Mouse (Mus musculus): ENCODE measurements around the gene Atg3.

Gene Atg3

DNA sequence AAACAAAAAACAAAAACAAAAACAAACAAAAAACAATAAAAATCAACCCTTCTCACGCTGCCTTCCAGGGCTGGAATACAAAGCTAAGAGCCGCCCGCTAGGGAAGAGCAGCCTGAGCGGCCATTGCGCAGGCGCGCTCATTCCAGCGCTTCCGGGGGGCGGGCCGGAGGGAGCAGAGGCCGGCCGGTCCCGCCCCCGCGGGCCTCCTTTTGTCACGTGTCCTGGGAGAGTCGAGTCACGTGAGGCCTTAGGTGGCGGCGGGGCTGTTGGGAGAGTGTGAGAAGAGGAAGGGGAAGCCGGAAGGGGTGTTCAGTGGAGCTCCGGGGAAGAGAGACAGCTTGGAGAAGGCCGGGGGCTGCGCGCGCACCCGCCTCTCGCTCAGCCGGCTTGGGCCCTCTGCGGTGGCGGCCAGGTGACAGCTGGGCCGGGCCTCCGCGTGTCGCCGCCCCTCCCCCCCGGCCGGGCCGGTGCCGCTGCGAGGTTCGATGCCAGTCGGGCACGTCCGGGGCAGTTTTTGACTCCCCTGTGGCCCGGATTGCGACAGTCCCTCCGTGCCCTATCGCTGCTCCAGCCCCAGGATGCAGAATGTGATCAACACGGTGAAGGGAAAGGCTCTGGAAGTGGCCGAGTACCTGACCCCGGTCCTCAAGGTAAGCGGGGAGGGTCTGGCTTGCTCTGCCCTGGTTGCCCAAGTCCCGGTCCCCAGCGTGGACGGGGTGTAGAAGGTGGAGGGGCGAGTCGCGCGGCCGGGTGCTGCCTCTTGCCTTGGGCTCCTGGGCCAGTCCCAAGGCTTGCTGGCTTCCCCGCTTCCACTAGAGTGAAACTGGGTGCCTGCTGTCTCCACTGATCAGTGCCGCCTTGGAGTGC, at the start of gene Atg3, which contains the start of gene Slc35a5:
Atg3 (plus strand) TSS at position 264 of the 867 bp plus-strand sequence.
Slc35a5 (minus strand) TSS at position 185 of the 867 bp plus-strand sequence.
- DNase-seq (ENCODE audit: extremely low spot score, low spot score) = peak; percentile 95

DNA sequence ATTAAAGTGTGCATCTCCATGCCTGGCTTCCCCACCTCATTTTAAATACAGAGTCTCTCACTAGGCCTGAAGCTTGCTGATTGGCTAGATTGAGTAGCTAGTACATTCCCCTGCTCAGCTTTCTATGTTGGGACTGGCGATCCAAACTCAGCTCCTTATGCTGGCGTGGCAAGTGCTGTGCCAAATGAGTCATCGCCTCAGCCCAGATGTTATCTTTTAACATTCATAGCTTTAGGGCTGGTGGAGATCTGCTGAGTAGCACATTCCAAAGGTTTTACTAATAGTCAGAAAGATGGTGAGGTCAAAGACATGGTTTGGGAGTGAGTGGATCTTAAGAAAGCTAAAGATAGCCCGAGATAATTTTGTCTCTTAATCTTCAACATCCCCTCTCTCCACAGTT, 48.1 kb upstream of the Atg3 start:
- no peak for DNase-seq (ENCODE audit: extremely low spot score, low spot score)

DNA sequence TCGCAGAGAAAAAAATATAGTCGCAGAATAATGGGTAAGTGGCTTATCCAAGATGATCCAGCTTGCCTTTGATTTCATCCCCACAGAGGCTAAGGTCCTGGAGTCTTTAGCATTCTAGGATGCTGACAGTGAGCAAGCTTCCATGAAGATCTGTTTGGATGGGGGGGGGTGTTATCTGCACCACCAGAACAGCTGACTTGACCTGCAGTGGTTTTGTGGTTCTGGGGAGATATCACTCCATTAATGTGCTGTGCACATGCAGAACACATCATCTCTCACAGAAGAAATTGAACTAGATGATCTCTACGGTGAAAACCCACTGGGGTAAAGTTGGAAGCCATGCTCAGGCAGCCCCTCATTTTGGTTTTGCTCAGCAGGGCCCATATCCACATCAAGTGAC, 41.4 kb upstream of the Atg3 start:
- no peak for DNase-seq (ENCODE audit: extremely low spot score, low spot score)

DNA sequence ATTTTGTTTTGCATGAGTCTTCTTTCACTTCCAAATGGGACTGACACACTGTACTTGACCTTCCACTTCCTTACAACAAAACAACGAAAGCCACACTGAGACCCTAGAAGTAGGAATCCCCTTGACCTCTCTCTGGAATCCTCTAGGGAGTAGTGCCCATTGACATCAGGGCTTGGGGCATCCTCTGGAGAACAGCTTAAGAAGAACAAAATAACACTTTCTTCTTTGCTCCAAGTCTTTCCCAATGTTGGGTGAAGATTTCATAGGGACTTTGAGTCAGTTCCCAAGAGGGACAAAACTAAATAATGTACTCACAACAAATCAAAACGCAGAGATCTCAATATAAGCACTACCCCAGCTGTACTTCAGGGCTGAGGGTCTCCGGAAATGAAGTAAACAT, 39.8 kb upstream of the Atg3 start:
- DNase-seq (ENCODE audit: extremely low spot score, low spot score) = no peak

DNA sequence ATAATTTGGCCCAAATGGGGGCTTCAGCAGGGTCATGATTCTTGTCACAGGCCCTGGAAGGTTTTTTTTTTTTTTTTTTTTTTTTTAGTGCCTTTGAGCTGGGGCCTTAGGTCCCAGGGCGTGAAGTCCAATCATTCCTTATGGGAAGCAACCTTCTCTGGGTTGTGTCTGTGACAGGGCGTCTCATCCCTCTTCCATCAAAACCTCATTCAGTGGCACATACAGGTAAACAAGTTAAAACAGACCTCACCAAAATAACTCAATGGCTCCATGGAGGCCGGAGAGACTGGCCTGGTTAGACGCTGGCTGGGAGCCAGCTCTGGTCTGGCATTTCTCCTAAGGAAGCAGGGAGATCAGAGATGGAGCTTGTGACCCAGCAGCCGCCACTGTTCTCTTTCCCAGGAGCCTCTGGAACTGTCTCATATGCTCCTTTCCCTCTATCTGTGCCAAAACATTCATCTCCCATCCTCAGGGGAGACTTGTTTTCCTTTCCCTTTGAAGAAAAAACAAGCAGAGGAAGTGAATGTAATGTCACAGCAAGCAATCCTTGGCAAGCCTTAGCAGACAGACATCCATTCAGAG, 37.6 kb upstream of the Atg3 start:
- DNase-seq (ENCODE audit: extremely low spot score, low spot score) = no peak

DNA sequence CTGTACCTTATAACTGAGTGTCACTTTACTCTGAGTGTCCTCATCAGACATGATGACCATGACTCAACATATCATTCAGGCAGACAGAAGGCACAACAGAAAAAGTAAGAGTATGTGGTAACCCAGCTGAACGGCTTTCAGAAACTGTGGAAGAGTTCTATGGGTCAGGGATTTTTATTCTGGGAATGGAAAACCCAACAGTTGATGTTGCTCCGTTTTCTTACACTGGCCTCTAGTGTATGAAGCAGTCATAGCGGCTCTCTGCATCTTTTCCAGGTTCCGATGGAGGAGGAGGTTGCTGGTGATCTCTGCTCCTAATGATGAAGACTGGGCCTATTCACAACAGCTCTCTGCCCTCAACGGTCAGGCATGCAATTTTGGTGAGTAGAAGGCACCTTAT, 36.0 kb upstream of the Atg3 start:
- no peak for DNase-seq (ENCODE audit: extremely low spot score, low spot score)

DNA sequence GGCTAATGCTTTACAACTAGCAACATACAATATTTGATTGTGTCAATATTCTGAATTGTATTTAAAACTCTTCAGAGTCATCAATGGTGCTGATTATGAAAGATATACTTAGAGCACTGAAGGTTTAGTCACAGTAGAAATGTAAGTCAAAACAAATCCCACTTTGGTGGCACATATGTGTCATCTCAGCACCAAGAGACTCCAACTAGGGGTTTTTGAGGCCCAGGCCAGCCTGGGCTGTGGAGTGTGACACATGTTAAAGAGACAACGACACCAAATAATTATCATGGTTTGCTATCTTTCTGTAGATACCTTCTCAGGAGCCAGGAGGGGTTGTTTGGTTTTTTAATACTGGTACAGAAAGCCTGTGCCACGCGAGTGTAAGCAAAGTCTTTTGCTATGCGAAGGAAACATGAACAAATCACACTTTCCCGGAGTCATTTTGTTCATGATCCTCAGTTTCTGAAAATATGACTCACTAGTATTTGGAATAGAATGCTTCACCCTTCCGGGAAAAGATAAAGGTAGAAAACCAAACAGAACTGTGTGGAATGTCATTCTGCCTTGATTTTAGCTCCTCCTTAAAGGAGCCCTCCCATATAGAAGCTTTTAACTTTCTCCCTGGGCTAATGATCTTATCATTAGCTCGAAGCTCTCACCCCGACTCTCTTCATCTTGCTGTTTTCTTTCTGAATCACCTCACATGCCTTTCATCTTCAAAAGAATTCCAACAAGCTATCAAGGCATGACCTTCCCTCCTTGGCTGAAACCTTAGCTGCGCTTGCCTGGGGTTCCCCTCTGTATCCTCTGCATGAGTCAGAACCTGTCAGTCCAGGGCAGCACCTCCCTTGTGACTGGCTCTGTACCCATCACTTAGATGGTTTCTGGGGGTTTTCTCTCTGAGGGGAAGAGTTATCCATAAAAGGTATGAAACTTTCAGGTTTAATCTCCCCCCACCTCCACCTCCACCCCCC, 34.1 kb upstream of the Atg3 start:
- no peak for DNase-seq (ENCODE audit: extremely low spot score, low spot score)

DNA sequence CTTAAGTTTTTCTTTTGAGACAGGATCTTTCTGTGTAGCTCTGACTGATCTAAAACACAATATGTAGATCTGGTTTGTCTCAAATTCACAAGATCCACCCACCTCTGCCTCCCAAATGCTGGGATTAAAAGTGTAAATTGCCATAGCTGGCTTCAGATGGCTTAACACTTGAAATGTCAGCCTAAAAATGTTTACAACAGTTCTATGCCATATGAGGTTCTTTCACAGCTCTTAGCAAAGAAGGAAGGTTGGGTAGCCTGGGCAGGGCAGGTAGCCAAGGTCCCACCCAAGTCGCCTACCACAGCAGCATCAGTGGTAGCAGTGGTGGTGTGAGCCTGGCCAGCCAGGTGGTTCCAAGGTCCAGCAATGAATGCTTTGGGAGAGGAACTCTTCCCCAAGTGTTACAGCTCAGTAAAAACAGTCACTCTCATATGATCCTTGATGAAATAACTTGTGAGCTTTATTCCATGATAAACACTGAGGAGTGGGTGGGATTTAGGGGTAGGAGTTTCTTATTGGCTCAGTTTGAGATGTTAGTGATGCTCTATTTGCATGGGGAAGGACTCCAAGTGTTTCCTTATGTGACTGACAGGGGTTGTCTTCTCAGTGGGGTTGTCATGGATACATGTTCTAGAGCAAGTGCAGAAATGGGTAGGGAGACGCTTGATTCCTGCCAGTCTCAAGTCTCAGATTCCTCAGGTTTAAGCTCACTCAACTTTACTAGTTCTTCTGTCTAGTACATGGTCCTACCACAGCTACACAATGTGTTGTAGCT, 30.5 kb upstream of the Atg3 start:
- DNase-seq (ENCODE audit: extremely low spot score, low spot score) = no peak

DNA sequence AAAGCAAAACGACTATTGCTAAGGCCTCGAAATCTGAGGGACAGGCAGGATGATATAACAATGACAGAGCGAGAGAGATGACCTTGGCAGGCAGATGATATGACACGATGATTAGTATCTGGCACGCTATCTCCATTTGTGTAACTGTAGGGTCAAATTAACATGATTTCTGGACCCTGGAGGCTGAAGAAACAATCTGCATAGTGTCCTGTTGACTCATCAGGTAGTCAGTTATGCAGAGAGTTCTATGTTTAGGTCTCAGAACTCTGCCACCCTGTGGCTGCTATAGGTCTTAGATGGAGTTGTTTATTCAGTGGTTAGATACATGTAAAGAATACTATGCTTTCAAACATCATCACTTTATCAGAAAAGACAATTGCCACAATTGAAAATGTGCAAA, 16.9 kb upstream of the Atg3 start:
- no peak for DNase-seq (ENCODE audit: extremely low spot score, low spot score)

DNA sequence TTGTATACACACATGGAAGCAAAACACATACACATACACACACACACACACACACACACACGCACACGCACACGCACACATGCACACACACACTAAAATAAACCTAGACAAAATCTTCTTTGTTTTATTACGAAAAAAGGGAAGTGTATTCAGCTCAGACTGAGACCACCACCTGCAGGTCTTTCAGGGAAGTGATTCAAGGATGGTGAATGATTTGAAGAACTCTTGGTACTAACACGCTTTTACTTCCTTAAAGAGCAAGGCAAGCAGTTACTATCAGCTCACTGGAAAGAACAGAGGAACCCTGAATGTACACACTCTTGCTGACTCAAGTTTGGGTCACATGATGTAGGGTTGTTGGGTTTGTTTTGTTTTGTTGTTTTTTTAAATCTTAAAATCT, 16.0 kb upstream of the Atg3 start:
- DNase-seq (ENCODE audit: extremely low spot score, low spot score) = no peak

DNA sequence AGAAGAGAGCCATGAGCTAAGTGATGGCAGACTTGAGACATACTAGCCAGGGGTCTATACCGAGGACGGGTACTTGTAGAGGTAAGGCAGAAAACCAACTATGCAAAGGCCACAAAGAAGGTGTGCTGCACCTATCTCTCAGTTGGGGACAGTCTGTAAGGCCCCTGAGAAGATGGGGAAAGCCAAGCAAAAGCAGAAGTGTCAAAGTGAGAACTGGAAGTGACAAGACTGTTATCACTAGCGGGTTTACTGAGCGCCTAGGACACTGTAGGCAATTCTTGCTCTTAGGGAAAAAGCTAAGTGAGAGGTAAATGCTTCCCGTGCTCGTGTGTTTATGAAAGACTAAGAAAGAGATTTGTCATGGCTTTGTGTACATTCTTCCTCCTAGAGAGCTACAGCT, 13.5 kb upstream of the Atg3 start:
- DNase-seq (ENCODE audit: extremely low spot score, low spot score) = no peak

DNA sequence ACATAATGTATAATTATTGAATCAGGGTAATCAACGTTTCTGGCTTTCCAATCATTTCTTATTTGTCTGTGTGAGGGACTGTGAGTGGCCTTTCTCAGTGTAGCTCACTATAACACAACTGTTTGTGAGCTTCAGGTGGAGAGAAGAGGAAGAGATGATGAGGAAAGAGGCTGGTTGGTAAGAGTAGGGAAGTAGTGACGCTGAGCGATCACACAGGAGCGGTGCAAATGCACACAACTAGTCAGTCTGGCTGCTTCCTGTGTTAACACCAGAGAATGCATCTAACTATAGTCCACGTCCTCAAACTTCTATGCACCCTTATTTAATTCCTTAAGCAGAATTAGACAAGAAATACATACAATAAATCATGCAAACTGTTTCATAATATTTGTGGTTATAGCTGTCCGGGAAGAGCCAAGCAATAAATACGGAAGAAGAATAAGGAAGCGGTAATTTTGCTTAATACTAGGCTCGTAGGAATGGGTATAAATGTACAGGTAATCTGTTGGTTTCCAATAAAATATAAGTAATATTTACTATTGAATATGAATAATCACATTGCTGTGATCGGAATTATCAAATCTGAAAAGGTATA, 10.0 kb upstream of the Atg3 start:
- DNase-seq (ENCODE audit: extremely low spot score, low spot score) = no peak

DNA sequence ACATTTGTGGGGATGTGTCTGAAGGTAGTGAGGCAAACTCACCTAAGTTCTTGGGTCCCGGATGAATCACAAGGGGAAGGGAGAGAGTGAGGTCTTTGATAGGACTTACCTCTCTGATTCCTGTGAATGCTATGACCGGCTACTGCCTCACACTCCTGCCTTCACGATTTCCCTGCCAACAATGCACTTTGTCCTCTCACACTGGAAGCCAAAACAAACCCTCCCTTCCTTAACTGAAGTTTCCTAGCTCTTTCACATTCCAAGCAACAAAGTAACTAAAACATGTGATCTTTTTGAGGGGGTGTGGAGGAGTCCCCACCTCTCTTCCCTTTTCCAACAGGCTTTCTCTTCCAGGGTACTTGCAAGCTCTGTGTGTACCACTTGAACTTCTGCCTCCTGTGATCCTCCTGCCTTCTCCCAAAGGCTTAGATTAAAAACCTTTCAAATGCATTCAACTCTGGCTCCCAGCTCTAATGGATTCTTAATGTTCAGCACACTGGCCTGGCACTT, 3.8 kb upstream of the Atg3 start:
- no peak for DNase-seq (ENCODE audit: extremely low spot score, low spot score)

DNA sequence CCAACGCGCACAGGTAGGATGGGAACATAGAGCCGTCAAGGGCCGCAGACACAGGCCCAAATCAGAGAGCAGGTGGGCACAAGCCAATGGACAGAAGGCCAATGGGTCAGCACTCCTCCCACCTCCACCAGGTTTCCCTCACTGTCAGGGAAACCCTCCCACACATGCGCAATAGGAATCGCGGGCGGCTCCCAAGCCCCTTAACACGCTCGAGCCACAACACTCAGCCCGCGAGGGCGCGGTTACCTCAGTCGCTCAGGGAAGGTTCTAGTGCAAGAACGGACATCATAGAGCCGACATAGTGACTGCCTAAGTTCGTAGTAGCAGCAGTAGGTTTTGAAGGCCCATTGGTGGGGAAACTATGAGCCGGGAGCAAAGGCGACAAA, 456 bp upstream of the Atg3 start:
- DNase-seq (ENCODE audit: extremely low spot score, low spot score) = no peak

DNA sequence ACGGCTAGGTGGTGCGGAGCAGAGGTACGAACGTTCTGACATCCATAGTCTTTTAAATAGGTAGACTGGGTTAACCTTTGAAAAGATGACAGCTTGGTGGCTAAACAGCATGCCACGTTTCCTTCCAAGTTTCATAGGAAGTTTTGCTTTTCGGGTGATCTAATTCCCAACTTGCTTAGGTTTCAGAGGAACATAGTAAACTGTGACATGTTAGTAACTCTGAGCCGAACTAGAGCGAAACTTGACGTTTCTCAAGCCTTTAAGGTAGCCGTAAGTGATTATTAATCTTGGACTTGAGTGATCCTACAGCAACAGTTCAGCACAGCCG, 768 bp downstream of the Atg3 start:
- DNase-seq (ENCODE audit: extremely low spot score, low spot score) = no peak

DNA sequence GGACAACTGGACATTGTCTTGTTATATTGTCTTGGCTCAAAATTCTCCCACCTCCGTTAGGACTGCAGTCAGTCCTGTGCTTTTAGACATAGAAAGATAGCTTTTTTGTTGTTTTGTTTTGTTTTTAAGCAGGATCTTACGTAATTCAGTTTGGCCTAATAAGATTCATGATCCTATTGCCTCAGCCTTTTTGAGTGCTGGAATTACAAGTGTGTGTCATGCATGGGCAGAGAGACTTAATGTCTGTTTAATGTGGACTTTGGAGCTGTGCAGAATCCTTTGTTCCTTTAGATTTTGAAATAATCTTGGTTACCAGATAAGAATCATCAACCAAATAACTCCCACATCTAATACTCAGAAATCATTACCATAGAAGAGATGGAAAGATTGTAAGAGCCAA, 20.0 kb downstream of the Atg3 start:
- no peak for DNase-seq (ENCODE audit: extremely low spot score, low spot score)

DNA sequence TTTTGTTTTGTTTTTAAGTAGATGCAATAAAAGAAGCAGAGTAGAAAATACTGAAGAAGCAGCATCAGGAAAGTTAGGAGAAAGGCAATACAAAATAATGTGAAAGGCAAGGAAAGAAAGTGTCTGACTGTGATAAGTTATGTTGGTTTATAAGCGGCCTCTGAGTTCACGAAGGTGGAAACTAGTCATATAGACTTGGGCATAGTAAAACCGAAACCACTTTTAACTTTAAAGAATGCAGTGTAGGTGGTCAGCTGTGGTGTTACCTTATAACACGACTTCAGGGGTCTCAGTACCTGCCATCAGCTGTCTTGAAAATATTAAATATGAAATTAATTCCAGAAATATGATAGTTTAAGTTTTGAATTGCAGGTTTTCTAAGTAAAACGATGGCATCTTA, 23.2 kb downstream of the Atg3 start:
- no peak for DNase-seq (ENCODE audit: extremely low spot score, low spot score)

DNA sequence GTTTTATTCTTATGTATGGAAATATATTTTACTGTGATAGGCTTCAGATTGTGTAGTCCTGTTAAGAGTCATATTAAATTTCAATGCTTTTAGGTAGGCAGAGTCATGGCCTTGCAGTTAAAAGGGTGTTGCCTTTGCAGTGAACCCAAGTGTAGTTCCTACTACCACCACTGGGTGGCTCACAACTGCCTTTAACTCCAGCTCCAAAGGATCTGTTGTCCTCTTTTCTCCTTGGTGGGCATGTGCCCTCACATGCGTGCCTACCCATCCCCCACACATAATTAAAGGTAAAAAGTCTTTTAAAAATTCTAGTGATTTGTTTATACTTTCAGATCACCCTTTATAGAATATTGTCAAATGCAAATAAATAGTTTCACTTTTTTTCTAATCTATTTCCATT, 34.0 kb downstream of the Atg3 start:
- peak; percentile 65 for DNase-seq (ENCODE audit: extremely low spot score, low spot score)

DNA sequence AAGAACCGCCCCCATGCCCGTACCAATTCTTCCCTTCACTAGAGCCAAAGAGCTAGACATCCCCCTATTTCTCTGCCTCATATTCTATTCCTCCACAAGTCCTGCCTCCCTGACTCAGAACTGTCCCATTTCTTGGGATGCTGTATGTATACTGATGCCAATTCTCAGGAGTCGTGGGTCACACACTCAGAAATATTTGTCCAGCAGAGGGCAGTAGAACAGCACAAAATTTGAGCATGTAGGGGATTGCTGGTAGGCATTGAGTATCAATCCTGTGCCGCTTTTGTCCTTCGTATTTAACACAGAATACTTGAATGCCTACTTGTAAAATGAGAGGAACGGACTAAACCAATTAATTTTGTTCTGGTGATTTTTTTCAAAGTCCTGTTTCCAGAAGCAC, 38.2 kb downstream of the Atg3 start:
- DNase-seq (ENCODE audit: extremely low spot score, low spot score) = peak; percentile 51

DNA sequence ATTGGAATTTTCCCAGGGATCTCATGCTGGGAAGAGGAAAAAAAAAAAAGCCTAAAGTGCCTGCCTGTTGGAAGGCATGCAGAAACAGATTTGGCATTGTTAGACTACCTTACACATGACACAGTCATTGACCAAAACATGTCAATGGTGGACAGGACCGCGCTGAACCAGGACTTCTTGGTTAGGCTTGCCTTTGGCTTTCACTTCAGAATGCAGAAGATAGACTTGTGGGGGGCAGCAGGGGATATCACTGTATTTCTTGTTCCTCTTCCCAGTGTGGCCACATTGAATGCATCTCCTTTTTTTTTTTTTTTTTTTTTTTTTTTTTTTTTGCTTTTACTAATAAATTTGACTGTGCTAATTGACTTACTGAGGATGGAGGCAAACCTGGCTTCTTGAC, 42.8 kb downstream of the Atg3 start:
- DNase-seq (ENCODE audit: extremely low spot score, low spot score) = no peak

DNA sequence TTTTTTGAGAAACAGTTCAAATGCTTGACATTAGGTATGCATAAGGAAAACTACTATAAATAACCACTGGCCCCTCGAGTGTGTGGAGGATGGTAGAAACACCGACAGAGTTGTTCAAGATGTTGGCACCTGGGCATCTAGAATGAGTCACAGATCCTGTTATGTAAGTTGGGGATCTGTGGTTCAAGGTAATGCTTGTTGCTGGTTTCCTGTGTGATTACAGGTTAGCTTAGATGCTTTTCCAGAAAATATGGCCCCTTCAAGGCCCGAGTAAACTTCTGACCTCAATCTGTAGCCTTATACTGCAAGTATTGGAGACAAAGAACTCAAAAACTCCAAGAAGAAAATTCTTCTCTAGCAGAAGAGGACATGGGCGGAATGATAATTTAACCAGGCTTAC, 45.9 kb downstream of the Atg3 start:
- no peak for DNase-seq (ENCODE audit: extremely low spot score, low spot score)
